Mouse (Mus musculus): ENCODE measurements around the gene Zmym4. TPM values are rescaled to one million over a fixed set of nuclear protein-coding genes. Genes with fewer than 3 reads are reported as not detected.

Zmym4 gene
- polyA plus RNA-seq (2017; shearing (Covaris generic)), result 38.4 TPM

DNA sequence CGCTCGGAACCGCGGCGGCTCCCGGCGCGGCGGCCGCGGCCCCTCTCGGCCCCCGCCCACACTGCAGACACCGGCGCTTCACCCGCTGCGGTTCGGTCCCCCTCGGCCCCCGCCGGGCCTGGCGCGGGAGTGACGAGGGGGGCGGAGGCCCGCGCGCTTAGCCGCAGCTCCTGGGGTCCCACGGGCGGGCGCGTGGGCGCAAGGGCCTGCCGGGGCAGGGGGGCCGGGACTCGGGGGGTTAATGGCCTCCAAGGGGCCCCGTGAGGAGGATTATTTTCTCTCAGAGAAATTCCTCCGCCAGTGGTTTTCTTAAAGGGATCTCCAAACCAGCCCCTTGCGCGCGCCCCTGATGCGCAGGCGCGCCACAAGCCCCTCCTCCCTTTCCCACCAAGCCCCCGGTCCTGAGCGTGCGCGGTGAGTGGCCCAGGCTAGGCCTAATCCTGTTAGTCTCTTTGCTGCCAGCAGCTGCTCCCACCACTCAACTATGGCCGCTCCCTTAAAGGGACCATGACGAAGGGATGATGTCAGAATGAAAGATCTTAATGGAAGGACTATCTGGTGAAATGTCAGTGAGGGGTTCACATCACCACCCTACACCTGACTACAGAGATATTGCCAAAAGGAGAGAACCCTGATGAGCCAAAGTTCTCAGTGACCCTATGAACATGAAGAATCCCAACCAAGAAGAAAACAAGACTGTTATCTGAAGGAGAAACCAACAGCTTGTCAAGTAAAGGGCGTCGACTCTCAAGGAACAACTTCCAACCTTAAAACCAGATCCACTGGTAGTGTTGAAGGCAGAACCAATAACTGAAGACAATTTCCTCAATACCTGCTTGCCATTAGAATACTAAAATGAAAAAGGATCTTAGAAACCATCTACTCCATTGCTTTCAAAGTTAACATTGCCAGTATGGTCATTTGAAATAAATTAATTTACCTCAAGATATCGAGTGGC, at the start of gene Zmym4:
Zmym4 (minus strand) TSS at position 272 of the 958 bp plus-strand sequence.

Other genes with a start within 250 kb of the Zmym4 start
- not detected for gene Tfap2e, start 231.9 kb downstream of the Zmym4 start, polyA plus RNA-seq (2017; shearing (Covaris generic))
- 31.9 TPM for gene Ncdn, start 214.7 kb downstream of the Zmym4 start, polyA plus RNA-seq (2017; shearing (Covaris generic))
- gene AU040320, start 214.6 kb downstream of the Zmym4 start, polyA plus RNA-seq (2017; shearing (Covaris generic)), result 37.7 TPM
- 218 TPM for gene Sfpq, start 53.2 kb upstream of the Zmym4 start, polyA plus RNA-seq (2017; shearing (Covaris generic))
- 27.5 TPM for gene Zmym1, start 93.0 kb upstream of the Zmym4 start, polyA plus RNA-seq (2017; shearing (Covaris generic))
- 23.4 TPM for gene Zmym6, start 109.2 kb upstream of the Zmym4 start, polyA plus RNA-seq (2017; shearing (Covaris generic))
- gene Tmem35b, start 155.6 kb upstream of the Zmym4 start, polyA plus RNA-seq (2017; shearing (Covaris generic)), result 13.1 TPM
- not detected for gene Dlgap3, start 201.1 kb upstream of the Zmym4 start, polyA plus RNA-seq (2017; shearing (Covaris generic))